Mouse (Mus musculus) lung, postnatal 36 days (tissue): ENCODE results near the gene Sdhaf3.
"Not testable (repeated sequence)": the region's sequence is repeated elsewhere in the genome, so short reads cannot be mapped to it uniquely, and the experiment has no call there.

Experiments
- DNase-seq: peaks from one replicate; pipeline ENCODE4 v3.0.0; 2022; ENCODE audit warnings: mixed read lengths

The Sdhaf3 gene

DNA sequence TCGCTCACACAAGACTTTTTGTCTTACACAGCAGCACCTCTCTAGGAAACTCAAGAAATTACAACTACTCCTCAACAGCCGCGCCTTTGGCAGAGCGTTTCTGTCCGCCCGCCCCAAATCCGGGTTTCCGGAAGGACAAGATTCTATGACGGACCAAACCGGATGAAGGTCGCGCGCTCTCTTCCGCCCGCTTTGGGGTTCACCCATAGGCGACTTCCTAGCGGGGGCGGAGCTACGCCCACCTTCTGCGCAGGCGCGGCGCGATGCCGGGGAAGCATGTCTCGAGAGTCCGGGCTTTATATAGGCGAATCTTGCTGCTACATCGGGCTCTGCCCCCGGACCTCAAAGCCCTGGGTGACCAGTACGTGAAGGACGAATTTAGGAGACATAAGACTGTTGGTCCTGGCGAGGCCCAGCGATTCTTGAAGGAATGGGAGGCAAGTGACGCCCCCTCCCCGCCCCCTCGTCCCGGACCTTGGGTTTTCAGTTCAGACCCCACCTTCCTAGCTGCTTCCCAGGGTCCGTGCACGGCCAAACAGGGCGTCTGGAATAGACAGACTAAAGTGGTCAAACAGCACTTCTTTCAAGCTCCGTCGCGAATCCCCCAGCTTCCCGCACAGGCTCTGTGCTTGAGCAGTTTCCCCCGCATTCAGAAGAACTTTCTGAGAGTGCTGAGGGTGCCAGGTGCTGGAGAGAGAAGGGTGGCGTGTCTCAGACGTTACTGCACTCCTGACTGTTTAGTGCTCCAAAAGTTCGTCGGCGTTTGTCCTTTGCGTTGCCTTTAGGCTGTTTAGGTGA lies at the start of gene Sdhaf3:
Gene Sdhaf3, plus strand, starts transcription at position 241 of the 798 bp plus-strand sequence.
- peak; percentile 96 for DNase-seq

DNA sequence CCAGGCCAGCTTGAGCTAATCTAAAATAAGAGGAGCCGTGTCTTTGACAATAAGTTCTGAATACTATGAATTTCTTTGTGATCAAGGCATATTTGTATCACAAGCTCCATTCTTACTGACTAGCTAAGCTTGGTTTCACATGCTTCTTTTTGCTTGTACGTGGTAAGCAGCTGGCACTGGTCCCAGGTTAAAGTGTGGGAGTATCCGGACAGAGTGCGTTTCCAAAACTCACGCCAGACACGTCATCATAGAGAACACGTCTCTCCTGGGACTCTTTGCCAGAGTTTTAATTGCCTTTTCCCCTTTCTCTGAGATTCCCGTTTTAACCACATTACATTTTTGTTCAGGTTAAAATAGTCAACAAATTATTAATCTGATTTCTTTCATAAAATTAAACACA lies 46.2 kb upstream of the Sdhaf3 start:
- peak; percentile 68 for DNase-seq

DNA sequence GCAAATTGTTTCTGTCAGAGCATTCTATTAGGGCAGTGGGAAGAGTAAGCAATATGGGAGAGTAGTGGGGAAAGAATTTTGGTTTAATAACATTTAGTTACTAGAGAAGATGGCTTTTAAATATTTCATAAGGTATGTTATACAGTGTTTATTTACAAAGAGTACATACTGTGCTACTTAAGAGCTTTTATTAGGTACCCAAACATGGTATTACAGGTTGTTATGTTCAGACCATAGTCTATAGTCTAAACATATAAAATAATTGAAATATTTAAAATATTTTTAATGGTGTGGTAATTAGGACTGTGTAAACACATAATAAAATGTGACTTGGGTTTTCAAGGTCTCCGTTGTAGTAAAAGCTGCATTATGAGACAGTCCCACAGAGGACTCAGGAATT lies 41.5 kb upstream of the Sdhaf3 start:
- no peak for DNase-seq

DNA sequence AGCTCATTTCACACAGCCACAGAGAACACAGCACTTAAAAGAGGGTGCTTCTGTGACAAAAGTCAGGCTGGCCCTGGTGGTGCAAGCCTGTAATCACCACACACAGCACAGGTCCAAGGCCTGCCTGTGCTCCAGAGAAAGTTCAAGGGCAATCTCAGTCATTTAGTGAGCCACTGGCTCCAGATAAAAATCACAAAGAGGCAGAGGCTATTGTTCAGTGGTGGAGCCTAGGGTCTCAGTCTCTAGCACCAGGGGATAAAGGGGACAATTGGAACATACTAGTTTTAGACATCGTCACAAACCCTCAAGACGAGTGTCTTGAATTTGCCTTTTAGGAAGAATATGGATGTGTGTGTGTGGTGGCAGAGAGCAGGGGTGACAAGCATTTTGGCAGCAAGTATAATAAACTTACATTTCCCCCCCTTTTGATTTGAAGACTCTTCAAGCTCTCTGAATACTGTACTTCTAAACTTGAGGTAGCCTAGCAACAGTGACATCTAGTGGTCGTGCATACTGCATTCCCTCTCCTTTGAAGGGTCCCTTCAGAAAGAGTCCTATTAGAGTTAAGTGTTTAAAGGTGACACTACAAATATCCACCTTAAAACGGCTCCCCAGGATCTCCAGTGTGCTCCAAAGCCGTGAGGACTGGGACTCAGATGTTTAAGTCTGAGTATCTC lies 40.8 kb upstream of the Sdhaf3 start:
- DNase-seq = peak; percentile 71

DNA sequence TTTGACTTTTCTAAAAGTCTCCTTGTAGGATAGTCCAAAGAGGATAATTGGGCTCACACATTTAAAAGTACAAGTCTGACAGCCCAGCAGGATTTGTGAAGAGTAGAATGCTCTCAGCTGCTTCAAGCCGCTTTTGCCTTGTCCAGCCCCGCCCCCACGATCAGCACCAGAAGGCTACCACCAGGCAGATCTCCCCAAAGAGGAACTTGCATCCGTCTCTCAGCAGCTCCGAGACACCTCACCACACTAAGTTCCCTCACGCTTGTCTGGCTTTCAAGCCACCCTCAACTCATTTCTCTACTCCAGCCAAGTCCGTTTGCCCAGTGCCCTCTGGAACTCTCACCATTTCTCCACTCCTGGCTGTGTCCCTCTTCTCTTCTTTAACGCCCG lies 40.3 kb upstream of the Sdhaf3 start:
- DNase-seq = no peak

DNA sequence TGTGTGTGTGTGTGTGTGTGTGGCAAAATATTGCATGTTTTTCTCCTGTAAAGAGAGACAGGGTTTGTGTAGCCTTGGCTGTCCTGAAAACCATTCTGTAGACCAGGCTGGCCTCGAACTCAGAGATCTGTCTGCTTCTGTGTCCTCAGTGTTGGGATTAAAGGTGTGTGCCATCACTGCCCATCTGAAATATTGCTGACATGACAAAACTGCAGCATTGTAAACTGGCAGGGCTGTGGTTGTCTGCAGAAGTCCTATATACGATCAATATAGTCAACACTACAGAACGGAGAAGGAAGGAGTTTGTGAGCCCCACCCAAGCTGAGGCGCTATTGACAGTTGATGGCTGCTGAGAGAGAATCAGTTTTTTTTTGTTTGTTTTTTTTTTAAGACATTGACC lies 38.5 kb upstream of the Sdhaf3 start:
- no peak for DNase-seq

DNA sequence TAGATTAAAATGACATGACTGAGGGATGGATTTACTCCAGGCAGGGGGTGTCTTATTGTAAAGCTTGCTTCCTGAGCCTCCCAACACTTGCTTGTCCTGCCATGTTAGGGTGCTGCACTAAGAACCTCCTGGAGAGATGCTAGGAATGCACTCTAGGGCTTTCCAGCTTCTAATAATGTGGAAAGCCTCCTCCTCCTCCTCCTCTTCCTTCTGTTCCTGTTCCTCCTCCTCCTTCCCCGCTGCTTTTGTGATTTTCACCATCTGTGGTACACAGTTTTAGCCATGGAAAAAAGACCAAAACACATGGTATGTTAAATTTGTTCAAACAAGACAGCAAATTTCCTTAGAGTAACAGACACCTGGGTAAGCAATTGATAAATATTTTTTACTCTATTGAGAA lies 30.5 kb upstream of the Sdhaf3 start:
- no peak for DNase-seq

DNA sequence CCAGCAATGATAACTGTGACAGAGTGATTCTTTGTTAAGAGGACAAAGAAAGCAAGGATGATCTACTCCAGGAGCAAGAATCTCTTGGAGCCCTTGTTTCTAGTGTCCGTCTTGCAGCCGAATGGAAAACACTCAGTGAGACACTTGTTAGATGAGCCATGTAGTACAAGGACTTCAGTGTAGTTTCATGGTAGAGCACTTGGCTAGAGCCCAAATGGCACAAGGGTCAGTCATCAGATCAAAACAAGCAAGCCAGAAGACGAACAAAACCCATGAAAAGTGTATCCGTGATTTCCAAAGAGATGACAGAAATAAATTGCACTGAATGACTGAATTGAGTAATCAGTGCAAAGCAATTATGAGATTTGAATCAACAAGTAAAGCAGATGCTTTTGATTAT lies 25.0 kb upstream of the Sdhaf3 start:
- no peak for DNase-seq

DNA sequence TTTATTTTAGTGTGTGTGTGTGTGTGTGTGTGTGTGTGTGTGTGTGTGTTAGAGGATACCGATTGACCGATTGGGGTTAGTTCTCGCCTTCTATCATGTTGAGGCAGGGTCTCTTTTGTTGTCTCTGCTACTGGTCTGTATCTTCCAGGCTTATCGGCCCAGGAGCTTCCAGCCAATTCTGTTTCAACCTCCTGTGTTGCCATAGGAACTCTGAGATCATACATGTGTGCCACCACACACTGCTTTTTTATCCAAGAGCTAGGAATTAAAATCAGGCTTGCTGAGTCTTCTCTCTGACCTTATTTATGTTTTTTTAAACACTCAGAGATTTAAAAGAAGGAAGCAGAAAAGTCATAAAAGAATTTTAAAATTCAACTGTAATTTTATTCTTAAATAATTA lies 24.3 kb upstream of the Sdhaf3 start:
- no peak for DNase-seq

DNA sequence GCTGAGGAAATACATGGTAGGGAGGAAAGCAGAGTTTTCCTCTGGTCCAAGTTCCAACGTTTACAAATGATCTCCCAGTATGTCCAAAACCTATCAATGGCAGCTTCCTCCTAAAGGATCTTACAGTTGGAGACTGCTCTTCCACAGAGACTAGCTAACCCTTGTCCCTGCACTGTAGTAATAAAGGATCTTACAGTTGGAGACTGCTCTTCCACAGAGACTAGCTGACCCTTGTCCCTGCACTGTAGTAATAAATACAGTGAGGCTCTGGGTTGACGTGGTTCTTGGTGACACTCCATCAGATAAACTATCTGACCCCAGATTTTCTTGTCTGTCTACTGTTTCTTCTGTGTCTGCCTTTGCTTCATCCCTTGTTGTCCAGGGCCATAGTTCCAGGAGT lies 15.0 kb upstream of the Sdhaf3 start:
- no peak for DNase-seq

DNA sequence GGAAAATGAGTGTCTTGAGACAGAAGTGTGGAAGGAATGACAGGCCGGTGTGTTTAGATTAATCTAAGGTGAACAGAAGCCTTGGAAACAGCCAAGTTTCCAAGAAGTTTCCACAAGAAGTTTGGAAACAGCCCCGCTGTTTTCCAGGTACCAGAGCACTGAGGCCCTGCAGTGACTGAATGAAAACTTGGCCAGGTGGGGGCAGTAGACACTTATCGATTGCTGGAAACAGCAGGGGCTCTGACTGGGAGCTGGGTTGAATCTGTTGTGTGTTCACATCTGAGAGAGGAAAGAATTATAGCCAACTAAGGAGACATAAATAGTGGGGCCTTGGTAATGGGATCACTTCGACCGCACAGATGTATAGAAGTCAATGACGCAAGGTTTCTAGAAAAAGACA lies 13.0 kb upstream of the Sdhaf3 start:
- peak; percentile 51 for DNase-seq

DNA sequence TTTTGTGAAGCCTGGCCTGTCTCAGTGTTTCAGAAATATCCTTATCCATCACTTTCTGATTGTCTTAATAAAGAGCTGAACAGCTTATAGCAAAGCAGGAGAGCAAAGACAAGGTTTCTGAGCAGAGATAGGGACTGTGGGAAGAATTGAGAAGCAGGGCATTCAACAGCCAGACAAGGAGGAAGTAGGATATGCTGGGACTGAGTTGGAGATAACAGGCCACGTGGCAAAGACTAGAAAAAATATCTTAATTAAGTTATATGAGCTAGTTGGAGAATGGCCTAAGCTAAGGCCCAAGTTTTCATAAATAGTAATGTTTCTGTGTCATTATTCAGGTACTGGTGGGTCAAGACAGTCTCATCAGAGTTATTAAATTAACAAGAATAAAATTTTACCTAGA lies 8.2 kb upstream of the Sdhaf3 start:
- DNase-seq = no peak

DNA sequence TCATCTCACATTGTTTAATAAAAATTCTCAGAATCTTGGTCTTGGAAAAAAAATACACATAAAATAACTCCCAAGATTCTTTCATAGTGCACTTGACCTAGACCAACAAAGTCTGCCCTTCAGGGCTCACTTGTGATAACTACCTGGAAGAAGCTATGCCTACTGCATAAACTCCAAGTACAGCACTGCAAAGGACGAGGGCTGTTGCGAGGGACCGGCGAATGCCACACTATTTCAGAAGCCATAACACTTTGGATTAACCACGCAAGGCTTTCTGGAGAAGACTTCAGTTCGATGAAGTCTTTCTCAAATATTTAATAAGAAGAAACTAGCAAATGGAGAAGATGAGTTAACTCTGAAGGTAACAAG lies 425 bp upstream of the Sdhaf3 start:
- DNase-seq = no peak

DNA sequence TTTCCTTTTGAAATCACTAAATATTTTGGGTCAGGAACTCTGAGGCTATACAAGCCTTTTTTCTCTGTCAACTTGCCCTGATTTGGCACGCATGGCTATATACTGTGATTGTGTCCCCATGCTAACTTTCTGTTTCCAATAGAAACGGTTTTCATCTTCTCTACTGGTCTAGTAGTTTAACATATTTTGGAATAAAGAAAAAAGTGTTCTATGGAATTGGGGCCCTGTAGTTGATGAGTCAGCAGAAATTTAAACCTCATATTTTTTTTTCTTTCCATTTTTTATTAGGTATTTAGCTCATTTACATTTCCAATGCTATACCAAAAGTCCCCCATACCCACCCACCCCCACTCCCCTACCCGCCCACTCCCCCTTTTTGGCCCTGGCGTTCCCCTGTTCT lies 3.4 kb downstream of the Sdhaf3 start:
- not testable (repeated sequence) for DNase-seq

DNA sequence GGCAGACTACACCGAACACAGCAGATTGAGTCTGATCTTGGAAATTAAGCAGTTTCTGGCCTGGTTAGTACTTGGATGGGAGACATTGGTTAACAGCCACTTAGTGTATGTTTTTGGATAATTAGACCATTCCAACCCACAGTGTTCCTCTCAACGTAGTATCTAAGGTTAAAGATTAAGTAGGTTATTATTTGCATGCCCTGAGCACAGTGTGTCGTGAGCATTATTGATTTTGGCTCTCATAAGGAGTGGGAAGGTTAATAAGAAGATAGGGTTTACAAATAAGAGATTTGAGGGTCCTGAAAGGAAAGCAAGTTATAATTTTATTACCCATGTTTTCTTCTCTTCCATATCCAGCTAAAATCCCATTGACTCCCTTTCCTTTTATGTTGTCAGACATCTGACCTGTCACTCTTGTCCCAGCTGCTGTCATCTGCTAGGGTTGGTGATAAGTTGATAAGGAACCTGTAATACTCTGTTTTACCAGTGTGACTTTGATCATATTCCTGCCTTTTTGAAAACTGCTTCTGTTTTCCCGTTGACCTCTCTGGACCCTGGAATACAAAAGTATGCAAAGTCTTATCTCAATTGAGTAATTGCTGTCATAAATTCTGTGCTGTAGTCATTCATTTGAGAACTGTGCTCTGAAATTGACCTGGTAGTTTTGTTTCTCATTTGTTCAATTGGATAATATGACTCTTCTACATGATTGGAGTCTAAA lies 41.6 kb downstream of the Sdhaf3 start:
- no peak for DNase-seq

DNA sequence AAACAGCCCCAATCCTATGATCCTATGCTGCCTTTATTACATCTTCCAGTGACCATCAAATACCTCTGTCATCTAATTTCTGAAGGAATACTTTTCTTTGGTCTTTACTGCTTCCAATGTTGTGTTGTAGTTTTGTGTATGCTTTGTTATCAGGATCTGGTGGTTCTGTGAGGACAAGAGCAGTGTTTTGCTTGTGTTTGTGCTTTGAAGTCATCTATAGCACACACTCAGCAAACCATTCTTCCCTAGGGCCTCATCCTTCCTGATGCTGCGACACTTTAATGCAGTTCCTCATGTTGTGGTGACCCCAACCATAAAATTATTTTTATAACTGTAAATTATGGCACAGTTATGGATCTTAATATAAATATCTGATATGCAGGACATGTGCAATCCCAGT lies 42.2 kb downstream of the Sdhaf3 start:
- DNase-seq = no peak

DNA sequence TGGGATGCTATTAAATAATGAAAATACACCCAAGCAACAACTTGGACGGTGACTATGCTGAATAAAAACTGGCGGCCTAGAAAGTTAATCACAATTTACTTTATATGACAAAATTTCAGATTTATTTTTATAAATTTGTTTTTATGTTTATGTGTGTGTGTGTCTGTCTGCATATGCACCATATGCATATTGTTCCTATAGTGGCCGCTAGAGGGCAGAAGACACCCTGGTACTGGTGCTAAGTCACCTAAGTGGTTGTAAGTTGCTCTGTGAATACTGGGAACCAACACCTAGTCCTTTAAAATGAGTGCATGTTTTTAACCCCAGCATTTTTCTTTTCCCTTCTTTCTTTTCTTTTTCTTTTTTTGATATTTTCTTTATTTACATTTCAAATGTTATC lies 43.2 kb downstream of the Sdhaf3 start:
- no peak for DNase-seq

DNA sequence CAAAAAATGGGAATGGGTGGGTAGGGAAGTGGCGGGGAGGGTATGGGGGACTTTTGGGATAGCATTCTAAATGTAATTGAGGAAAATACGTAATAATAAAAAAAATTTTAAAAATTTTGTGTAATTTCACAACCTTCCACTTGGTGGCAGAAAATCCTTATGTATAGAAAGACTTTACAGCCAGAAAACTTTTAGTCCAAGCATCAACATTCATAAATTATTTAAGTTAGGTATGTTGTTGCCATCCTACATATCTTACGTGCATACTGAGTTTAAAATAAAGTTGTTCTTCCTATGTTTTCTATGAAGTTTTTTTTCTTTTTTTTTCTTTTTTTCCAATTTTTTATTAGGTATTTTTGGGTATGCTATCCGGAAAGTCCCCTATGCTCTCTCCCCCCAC lies 47.3 kb downstream of the Sdhaf3 start:
- DNase-seq = no peak

DNA sequence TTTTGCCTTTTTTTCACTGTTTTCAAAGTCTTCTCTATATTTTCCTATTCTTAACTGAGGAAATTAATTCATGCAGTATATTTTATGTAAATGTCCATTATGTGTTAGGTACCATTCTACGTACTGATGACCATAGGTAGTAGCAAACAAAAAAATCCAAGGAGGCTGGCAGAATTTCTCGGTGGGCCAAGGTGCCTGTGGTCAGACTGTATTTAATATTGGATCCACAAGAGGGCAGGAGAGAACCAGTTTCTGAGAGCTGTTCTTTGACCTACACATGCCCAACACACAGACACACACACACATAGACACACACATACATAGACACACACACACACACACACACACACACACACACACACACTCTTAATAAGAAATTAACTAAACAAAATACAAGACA lies 48.2 kb downstream of the Sdhaf3 start:
- DNase-seq = peak; percentile 10

DNA sequence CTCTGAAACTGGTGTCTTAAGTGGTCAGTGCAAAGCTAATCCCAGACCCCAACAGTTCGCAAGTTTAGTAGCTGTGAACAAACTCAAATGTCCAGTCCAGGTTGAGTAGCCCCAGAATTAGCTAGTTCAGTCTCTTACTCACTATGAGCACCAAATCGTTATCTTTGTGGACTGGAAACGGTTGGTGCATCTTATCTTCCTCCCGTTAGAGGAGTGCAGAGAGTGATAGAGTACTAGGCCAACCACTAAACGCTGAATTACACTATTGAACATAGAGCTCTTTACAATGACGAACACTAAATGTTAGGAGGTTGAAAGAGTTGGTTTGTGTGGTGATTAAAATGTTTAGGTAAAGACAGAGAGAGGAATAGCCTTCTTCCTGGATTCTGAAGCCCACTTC lies 82.3 kb downstream of the Sdhaf3 start:
- no peak for DNase-seq

DNA sequence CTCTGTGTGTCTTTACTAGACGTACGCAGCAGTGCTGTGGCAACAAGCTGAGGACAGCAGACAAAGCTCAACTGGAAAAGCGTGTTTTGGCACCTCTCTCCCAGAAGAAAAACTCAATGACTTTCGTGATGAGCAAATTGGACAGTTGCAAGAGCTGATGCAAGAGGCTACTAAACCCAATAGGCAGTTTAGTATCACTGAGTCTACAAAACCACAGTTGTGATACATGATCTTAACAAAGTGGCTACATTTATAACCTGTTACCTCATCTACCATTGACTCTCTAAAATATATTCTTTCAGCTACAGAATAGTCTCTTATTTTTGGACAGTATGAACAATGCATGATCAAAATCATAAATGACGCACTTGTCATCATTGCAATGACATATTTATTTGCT lies 83.0 kb downstream of the Sdhaf3 start:
- no peak for DNase-seq

DNA sequence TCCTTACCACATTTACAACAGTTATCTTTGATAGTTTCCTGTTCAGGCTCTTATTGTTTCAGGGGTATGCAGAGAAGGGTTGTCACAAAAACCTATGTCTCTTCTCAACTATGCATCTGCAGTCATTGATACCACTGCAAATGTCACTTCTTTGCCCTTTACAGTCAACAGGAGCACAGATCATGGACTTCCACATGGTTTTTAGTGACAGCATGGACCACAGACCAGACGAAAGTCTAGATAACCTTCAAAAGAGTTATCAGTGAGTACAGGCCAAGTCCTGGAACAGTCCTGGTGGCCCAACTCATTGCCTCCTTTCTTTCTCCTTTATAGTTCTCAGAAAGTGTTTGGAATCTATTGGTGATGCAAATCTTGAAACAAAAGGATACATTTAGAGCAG lies 86.1 kb downstream of the Sdhaf3 start:
- DNase-seq = no peak

DNA sequence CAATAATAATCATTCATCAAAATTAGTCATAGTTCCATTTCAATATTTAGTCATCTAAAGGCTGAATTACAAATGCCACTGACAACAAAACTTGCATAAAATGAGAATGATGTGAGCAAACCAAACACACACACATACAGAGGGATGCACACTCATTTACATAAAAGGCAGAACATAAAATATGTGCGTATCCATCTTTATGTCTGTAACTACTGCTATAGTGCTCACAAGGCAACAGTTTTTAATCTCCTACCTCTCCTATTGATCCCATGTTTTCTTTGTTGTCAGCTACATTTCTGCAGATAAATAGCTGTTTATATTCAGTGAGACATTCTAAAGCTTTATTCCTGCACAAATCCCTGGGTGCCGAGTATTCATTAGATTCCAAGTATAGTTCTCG lies 107.0 kb downstream of the Sdhaf3 start:
- DNase-seq = no peak

DNA sequence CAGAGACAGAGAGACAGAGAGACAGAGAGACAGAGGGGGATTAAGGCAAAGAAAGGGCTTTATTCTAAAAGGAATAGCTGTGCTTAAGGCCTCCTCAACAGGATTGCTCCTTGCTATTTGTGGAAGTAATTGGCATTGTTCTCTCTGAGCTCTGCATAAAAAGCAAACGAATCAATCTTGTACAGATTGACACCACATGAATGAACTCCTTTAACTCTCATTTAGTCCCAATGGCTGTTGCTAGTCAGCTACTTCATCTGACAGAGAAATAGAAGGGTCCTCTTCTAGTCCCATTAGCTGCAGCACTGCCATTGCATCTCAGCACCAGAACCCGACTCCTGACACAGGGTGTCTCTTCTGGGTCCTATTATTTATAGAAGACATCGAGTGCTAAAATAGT lies 113.0 kb downstream of the Sdhaf3 start:
- no peak for DNase-seq
